Mouse (Mus musculus) retina, embryonic 14.5 days (tissue): ENCODE measurements around the gene Tm7sf2.

Source experiments
- DNase-seq: peaks from one replicate; pipeline ENCODE4 v3.0.0-alpha.2; 2015; ENCODE audit warnings: low spot score

Gene Tm7sf2

DNA sequence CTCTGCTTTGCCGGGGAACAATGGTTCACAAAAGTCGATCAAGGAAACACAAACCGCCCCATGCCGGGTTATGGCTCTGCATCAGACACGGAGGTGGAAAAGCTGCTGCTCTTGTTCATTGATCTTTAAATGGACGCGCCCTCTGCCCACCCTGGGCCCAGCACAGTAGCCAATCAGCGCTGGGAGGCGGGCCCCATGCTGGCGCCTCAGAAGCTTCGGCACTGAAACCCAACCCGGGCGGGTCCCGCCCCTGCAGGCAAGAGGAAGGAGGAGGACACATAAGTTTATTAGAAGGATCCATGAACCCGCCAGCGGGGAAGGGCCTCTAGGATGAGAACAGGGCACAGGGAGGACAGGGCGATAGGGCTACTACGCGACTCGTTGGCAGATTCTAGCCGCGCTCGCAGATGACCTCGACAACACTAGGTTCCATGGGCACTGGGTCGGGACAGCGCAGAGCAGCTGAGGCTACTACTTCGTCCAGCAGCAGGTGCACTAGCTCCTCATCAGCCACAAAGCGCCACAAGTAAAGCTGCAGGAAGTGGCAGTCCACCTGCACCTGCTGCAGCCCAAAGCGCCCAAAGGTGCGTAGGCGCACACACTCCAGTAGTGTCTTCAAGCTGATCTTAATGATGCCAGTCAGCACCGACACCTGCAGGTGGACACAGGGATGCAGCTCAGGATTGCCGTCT, at the start of gene Tm7sf2:
TSS of gene Tm7sf2 (minus strand) at position 650 of the 692 bp plus-strand sequence.
- DNase-seq, result peak; percentile 92

DNA sequence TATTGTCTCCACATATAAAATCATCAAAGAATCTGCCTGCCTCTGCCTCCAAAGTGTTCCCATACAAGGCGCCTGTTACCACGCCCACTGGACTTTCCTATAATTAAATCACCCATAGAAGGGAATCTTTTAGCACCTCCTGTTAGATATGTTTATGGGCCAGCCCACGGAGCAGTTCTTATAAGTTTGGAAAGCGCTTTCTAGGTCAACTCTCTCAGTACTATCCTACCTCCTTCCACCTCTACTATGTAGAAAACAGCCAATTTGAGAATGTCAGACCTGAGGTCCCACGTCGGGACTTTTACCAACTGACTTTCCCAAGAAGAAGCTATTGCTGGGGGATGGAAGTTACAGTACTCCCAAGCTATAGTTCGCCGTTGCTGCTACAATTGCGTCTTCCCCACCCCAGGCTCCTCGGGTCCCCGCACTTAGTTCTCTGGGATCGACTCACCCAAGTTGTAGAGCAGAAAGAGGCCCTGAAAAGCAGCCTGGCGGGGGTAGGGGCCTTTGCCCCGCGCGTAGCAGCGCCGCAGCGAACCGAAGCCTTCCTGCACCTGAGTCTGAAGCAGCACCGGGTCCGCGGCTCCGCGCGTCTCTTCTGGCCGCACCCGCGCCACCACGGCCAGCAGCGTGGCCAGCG, 49.3 kb upstream of the Tm7sf2 start:
- no peak for DNase-seq

DNA sequence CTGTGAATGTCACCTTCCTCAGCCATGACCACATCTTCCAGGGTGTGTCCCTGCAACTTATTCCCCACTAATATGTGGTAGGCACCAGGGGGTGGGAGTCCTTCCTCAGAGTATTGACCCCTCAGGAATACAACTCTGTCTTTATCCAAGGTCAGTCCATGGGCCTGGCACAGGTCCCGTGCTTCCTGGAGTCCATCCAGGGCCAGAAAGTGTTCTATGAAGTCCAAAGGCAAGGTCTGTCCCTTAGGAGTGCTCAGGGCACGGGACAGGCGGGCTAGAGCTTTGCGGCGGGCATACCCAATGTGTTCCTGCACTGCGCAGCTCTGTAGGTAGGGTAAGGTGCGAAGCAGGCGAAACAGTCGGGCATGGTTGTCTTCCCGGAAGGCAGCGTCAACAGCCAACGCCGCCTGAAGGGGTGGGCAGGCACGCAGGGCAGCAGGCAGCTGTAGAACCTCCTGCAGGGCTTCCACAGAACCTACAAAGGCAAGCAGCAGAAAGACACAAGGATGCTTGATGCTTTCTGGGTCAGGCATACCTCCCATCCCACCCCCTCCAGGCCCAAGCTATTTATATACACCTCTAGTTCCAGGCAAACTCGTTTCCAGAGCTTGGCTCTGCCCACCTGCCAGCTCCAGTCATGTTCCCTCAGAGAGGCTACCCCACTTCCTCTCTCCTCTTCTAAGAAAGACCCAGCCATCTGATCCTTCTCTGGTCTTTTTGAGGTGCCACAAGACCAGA, 48.1 kb upstream of the Tm7sf2 start:
- no peak for DNase-seq

DNA sequence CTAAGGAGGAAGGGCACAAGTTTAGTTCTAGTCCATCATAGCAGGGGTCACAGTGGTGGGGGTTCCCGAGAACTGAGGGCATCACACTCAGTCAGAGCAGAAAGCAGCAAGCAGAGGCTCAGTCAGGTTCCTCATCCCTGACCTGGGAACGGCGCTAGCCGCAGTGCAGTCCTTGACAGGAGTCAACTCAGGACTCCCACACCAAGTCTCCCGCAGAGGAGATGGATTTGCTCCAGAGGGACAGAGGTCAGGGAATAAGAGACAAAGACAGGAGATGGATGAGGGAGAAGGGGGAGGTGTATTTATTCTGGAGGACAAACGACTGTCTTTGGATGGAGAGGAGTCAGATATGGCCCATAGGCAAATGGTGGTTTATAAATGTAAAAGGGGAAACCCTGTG, 44.9 kb upstream of the Tm7sf2 start:
- no peak for DNase-seq

DNA sequence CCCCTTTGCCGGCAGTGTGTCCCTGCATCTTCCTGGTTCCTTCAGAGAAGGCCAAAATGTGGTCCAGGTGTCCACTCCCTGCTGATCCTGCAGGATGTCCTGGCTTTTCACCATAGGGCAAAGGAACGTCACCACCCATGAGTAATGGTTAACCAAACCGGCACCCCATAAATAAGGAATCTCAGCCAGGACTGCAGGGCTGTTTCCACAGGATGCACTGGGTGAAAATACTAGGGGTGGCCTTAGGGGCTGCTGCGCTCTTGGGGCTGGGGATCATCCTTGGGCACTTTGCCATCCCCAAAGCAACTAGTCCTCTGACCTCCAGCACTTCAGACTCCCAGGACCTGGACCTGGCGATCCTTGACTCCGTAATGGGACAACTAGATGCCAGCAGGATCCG, 37.4 kb upstream of the Tm7sf2 start, which contains the start of gene Naaladl1:
TSS of gene Naaladl1 (plus strand) at position 197 of the 400 bp plus-strand sequence.
- no peak for DNase-seq

DNA sequence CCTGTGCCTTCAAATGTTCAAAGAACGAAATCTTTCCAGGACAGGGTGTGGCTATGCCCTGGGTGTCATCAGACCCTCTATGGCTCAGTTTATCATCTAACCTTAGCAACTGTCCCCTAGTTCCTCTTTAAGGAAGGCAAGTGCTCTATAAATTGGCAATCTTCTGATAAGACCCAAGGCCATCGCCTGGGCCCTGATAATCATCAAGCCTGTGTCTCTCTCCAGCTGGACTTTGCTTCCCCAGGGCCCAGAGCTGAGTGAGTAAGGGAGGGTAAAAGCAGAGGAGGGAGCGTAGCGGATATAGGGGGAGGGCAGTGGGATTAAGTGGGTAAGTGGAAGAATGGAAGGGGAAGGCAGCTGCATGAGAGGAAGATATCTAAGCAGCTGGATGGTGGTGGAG, 36.3 kb upstream of the Tm7sf2 start:
- DNase-seq, result no peak

DNA sequence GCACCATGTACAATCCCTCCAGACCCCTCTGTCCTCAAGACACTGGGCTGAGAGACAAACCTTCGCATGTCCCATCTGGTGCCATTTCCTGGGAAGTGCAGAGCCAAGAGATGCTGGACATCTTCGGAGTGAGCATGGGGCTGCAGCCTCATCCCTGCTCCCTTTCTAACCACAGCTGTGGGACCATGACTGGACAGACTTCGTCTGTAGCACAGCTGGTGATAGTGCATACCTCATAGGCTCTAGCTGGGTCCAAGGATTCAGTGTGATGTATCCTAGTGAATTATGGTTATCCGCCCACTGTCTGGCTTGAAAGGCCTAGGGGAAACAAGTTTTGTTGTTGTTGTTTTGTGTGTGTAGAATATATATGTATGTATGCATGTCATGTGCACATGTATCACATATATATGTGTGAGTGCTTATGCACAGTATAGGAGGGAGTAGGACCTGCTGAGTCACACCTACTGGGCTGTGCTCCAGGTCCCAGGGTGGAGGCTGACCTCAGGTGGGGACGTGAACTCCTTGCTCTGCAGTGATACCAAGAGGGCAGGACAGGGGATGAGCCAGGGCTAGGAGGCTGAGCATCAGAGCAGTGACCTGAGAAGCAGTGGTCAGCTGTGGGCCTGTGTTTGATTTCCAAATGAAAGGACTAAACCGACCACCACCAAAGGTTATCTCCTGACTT, 34.1 kb upstream of the Tm7sf2 start:
- no peak for DNase-seq

DNA sequence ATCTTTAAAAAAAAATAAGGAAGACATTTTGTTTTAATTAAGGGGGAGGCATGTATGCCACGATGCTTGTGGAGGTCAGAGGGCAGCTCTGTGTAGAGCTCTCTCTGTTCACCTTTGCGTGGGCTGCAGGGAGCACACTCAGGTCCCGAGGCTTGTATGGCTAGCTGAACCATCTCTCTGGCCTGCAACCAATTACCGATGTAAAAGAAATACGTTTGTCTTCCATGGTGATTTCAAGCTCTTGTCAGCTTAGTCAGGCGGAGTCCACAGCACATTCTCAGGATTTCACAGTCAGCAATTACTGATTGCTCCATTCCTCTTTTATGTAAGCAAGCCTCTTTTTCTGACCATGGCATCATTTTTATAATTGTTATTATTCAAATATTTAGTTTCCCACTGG, 33.0 kb upstream of the Tm7sf2 start:
- no peak for DNase-seq

DNA sequence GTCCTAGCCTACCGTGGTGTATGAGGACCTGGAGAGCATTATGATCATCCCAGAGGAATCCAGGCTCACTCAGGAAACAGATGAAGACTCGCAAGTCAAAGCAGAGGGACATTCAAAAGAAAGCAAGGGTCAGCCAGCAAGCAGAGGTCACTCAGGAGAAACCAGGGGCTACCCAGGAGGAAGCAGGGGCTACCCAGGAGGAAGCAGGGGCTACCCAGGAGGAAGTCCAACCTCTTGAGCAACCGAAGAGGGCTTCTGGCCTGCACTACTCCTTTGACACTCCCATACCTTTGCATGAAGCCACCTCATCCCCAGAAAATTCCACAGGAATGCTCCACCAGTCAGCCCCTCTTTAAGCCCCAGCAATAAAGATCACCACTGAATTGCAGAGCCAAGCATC, 29.7 kb upstream of the Tm7sf2 start:
- no peak for DNase-seq

DNA sequence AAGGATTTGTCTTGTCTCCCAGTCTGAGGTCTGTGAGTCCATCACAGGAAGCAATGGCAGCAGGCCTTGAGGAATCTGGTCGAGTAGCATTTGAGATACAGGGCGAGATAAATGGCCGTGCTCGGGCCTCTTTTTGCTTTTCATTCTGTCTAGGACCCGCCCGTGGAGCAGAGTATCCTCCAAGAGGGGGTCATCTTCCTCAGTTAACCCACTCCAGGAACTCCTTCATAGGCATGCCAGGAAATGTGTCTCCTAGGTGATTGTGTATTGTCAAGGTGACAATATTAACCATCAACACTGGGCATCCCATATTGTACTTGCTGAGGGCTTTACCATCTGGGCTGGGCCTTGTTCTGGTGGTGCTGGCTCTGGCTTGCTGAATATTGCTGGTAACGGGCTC, 25.9 kb upstream of the Tm7sf2 start, which contains the start of gene AC131692.1:
TSS of gene AC131692.1 (plus strand) at position 301 of the 400 bp plus-strand sequence.
- no peak for DNase-seq

DNA sequence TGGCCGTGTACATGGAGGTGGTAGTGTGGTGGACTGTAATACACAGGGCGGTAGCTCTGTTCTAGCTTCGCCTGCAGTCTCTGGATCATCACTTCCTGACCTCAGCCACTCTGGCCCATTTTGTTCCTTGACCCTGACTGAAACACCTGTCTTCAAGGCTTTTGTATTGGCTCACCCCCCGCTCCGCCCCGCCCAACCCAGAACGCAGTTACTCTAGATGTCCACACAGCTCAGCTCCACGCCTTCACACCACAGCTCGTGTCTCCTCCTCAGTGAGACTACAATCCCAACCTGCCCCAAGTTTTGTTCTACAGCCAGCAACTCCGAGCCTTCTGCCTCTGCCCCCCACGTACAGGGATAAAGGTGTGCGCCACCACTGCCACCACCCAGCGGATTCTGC, 20.7 kb upstream of the Tm7sf2 start:
- DNase-seq, result no peak

DNA sequence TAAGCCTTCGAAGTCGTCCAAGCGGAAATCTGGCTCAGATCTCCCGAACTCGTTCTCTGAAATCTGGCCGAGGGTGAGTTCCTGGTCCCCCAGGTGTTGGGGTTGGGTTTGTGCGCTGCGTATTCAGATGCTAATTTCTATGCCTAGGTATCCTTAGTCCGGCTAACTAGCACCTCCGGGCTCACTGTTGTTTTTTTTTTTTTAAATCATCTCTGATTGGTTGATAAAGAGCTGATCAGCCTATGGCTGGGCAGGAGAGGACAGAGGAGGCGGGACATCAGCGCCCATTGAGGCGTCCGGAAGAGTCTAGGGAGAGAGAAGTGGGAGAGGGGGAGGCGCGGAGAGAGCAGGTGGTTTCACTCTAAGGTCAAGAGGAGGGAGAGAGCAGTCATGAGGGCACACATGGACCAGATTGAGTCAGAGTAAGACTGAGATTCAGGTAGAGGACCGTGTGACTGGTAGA, 17.3 kb upstream of the Tm7sf2 start:
- DNase-seq, result peak; percentile 87

DNA sequence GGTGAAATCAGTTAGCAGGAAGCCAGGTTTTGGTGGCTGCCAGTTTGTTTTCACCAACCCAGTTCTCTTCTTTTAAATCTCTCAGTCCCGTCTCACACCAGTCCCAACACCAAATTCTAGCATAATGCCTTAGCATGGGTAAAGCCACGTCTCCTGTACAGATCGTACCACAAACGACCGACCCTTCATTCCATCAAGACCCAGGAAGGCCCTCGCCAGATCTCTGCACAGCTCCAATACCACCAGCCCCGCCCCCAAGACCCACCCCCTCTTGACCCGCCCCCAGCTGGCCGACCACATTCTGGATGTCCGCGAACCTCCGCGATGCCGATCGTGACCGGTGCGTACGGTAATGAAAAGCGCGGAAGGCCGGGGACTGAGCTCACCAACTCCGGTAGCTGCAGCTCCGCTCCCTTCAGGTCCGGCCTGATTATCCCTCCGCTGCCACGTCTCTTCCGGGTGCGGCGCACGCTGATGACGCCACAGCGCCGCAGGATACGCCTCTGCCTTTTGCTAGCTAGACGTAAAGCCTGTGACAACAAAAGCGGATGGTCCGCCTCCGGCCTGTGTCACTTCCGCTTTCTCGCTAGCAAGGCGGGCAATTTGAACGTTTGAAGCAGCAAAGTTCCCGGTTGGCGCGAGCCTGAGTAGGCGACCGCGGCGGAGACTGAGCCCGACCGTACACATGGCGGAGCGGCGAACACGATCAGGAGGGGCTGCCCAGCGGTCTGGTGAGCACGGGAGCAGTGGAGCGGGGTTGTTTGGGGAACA, 16.5 kb upstream of the Tm7sf2 start, which contains the start of the genes Zfpl1 and Cdca5:
TSS of gene Zfpl1 (minus strand) at position 479 of the 771 bp plus-strand sequence.
TSS of gene Cdca5 (plus strand) at position 506 of the 771 bp plus-strand sequence.
- peak; percentile 99 for DNase-seq

DNA sequence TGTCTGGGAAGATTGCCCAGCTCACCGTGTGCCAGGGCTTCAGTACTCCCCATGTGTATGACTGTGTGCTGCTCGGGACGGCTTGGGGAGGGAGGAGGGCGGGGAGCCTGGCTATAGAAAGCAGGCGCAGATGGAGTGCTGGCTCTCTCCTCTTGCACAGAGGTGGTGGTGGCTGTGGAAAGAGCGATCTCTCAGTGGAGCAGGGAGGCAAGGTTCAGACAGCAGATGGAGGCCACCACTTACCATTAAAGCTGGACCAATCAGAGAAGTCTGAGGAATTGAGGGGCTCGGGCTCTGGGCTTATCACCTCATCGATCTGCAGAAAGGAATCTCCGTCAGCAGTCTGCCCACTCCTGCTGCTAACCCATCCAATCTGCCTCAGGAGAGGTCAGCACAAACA, 14.0 kb upstream of the Tm7sf2 start, which contains the start of gene Gm28374:
TSS of gene Gm28374 (minus strand) at position 101 of the 400 bp plus-strand sequence.
- no peak for DNase-seq

DNA sequence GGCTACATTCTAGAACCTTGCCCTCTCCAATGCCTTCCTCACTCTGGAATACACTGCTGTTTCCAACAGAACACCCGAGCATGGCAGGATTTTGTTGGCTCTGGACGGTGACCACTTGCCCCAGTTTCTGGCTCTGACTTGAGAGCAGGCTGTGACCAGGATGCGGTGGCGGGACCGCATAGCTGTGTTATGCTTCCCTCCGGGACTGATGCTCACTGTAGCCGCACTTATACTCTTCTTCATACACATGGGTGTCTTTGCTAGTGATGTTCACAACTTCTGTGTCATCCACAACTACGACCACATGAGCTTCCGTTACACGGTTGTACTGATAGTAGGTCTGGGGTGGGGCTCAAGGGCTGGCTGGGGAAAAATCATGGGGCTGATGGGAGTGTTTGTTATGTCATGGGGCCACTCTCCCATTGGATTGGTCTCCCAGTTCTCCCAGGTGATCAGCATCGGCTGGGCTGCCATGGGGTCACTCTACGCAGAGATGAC, 11.9 kb upstream of the Tm7sf2 start, which contains the start of gene Tmem262:
TSS of gene Tmem262 (plus strand) at position 51 of the 498 bp plus-strand sequence.
- DNase-seq, result no peak

DNA sequence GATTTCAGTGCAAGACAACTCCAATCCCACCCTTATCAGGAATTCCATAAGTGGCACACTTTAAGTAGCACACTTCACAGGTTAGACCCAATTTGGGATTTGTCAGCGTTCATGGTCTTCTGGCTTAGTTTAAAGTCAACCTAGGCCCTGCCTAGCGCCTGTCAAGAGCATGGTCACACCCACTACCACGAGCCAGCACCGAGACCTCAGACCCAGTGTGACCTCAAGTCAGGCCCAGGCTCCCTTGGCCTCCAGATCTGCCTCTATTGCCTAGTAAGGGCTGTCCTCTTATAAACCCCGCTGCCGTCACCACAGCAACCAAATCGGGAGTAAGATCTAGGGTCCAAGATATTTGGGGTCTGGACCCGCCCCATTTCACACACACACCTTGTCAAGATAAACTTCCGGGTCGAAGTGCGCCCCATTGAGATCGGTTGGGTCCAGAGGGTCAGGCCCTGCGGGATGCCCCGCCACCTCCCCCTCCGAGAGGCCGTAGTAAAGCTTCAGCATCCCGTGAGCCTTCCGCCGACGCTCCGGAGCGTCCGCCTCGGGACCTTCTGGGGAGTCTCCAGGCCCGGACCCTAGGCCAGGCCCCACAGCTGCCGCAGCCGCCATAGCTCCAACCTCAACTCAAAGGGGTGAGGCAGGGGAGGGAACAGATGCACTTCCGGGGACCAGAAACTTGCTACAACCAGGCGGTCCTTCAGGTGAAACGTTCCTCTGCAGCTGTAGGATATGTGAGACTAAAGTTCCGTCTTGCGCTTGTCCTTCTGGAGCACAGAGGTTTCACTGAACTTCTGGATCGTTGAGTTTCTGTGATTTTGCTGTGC, 8.6 kb upstream of the Tm7sf2 start, which contains the start of gene Vps51:
TSS of gene Vps51 (minus strand) at position 668 of the 830 bp plus-strand sequence.
- DNase-seq, result peak; percentile 96

DNA sequence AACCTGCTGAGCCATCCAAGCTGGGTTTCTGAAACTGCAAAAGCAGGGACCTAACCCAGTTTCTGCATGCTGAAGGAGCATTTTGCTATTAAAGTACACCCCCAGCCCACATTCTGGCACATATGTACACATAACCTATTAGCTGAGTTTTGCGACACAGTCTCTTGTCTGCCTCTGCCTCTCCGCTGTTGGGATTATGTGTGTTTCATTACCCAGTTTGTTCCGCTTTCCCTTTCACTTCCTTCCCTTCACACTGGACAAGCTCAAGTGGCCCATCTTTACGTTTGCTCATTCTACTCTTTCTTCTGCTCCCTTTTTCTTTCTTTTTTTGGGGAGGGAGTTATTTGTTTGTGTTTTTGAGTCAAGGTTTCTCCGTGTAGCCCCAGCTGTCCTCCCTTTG, 5.7 kb upstream of the Tm7sf2 start:
- no peak for DNase-seq

DNA sequence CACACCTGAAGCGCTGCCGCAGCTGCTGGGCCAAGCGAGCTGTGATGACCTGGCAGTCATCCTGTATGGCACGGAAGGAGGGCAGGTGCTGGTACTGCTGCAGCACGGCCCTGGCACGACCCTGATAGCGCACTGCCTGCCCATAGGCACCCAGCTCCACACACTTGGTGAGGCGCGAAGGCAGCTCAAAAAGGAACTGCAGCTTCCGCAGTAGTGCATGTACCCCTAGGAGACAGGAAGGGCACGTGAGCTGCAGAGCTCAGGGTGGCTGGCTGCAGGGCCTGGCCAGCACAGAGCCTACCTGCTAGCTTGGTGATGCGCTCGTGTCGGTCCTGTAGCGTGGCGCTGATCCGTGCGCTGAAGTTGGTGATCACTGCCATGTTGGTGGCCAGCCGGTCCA, 3.1 kb upstream of the Tm7sf2 start:
- DNase-seq, result no peak

DNA sequence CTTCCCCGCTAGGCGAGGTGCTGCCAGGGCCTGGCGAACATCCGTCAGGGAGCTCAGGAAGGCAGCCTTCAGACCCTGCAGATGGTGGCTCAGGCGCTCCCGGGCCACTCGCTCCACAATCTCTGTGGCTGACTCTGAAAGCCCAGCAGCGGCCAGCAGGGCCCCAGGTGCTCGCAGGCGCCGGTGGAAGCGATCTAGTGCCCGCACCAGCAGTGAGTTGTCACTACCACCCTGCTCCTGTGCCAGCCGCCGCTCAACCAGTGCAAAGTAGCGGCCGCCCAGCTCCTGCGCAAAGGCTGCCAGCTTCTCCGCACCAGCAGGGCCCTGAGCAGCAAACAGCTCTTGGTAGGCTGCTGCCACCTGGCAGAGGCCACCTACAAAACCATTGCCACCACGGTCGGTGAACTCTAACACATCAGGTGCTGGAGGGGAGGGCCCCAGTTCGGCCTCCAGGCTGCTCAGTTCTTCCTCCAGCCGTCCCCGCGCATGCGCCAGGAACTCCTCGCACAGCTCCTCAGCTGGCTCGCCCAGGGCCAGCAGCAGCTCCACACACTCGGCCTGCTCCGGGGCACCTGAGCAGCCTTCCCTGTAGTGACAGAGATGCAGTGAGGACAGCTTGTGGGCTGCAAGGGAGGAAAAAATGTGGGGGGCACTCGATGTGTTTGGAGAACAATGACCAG, 2.5 kb upstream of the Tm7sf2 start:
- DNase-seq, result no peak
